Mouse (Mus musculus) cerebellum, postnatal 10 days (tissue): Measurements from ENCODE around the gene Tmem165.
A peak's percentile ranks its signal among the peaks of the same experiment; 100 is the strongest.

Experiments
- DNase-seq, 2 experiments: peaks; one replicate each; pipeline ENCODE4 v3.0.0; 2021; ENCODE audit warnings: mixed read lengths in 2 of 2

The Tmem165 gene

GRCm38 (mm10) chr5:76183750-76184261 lies at the start of gene Tmem165:
Gene Tmem165, plus strand, starts transcription at chr5:76183880.
- DNase-seq = peak; percentile 97 to 98

- DNase-seq = no peak
These were observed 48.0 kb upstream of the Tmem165 start for GRCm38 (mm10) chr5:76135644-76136043.

GRCm38 (mm10) chr5:76136271-76136670 lies 47.4 kb upstream of the Tmem165 start:
- DNase-seq = no peak

GRCm38 (mm10) chr5:76137586-76137985 lies 46.1 kb upstream of the Tmem165 start:
- DNase-seq = no peak

GRCm38 (mm10) chr5:76138071-76138470 lies 45.6 kb upstream of the Tmem165 start:
- no peak for DNase-seq

GRCm38 (mm10) chr5:76138512-76138911 lies 45.2 kb upstream of the Tmem165 start:
- no peak for DNase-seq

- peak; percentile 34 to 39 for DNase-seq
These were observed 44.5 kb upstream of the Tmem165 start for GRCm38 (mm10) chr5:76139171-76139671.

GRCm38 (mm10) chr5:76139808-76140729 lies 43.6 kb upstream of the Tmem165 start, which contains the start of gene Srd5a3:
Gene Srd5a3, plus strand, starts transcription at chr5:76140271.
- peak; percentile 92 to 93 for DNase-seq

- no peak for DNase-seq
These were observed 43.0 kb upstream of the Tmem165 start for GRCm38 (mm10) chr5:76140730-76141066.

GRCm38 (mm10) chr5:76143356-76143755 lies 40.3 kb upstream of the Tmem165 start:
- DNase-seq = no peak

- no peak for DNase-seq
These were observed 37.3 kb upstream of the Tmem165 start for GRCm38 (mm10) chr5:76146401-76146800.

- no peak for DNase-seq
These were observed 34.2 kb upstream of the Tmem165 start for GRCm38 (mm10) chr5:76149436-76149835.

GRCm38 (mm10) chr5:76152956-76153355 lies 30.7 kb upstream of the Tmem165 start:
- no peak for DNase-seq

- DNase-seq = no peak
These were observed 30.2 kb upstream of the Tmem165 start for GRCm38 (mm10) chr5:76153430-76153829.

GRCm38 (mm10) chr5:76154434-76155165 lies 29.1 kb upstream of the Tmem165 start:
- DNase-seq = no peak

- no peak for DNase-seq
These were observed 24.1 kb upstream of the Tmem165 start for GRCm38 (mm10) chr5:76159555-76159954.

- DNase-seq = no peak
These were observed 23.6 kb upstream of the Tmem165 start for GRCm38 (mm10) chr5:76160086-76160485.

- no peak for DNase-seq
These were observed 22.2 kb upstream of the Tmem165 start for GRCm38 (mm10) chr5:76161491-76161890.

GRCm38 (mm10) chr5:76162926-76163325 lies 20.8 kb upstream of the Tmem165 start:
- no peak for DNase-seq

GRCm38 (mm10) chr5:76163828-76164390 lies 19.8 kb upstream of the Tmem165 start:
- DNase-seq = no peak

GRCm38 (mm10) chr5:76164827-76165226 lies 18.9 kb upstream of the Tmem165 start:
- no peak for DNase-seq

GRCm38 (mm10) chr5:76170522-76170921 lies 13.2 kb upstream of the Tmem165 start:
- no peak for DNase-seq

- no peak for DNase-seq
These were observed 12.6 kb upstream of the Tmem165 start for GRCm38 (mm10) chr5:76171039-76171438.
